Comparison of ENCODE assay signal across 17 mouse cellular contexts in the genomic region with DNA sequence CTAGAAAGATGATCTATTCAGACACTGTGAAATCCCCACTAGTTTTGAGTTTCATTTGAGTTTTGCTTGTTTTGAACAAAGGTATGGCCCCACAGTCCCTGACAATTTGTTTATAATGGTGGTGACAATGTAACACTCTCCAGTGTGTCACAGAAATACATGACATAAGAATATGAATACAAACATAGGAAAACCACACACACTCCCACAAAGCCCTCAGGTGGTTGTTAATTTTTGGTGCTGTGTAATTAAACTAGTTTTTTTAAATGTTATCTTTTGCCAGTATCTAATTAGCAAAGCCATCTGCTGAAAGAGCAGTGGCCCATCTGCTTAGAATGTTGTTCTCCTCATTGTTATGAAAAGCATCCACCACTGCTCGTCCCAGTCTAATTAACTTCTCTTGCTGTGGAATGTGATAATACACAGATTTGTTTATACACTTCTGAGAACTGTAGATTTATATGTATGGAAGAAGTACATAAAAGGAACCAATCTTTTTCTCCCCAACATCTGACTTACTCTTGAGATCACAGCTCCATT.
DNase-seq lines count a peak whose midpoint lies in the region; ATAC-seq lines count a peak whose summit lies in the region.
"Had no signal": no experiment of that assay in that cellular context is flagged by ENCODE, and none has a peak within 500 bp of the region (broad histone marks: within the 10 kb centered on the region; RNA-seq: fewer than 3 reads in every experiment).

No protein-coding gene starts in this region.

- H3K27ac ChIP-seq in hindbrain, embryonic 14.5 days: no peak overlapping the region
- no peak overlapping the region for H3K27ac ChIP-seq in hindbrain, embryonic 13.5 days
- no peak overlapping the region for H3K27ac ChIP-seq in forebrain, embryonic 16.5 days (ENCODE audit: low read length)
- H3K27ac ChIP-seq in embryonic facial prominence, embryonic 10.5 days (replicated peaks): no peak overlapping the region
- H3K27ac ChIP-seq: kidney, postnatal 0 days; liver, embryonic 13.5 days; midbrain, embryonic 12.5 days had no signal

- H3K9me3 ChIP-seq in hindbrain, embryonic 14.5 days (ENCODE audit: control insufficient read depth, low read length): no peaks in the 10 kb centered on the region
- H3K9me3 ChIP-seq in hindbrain, embryonic 13.5 days: no peaks in the 10 kb centered on the region
- H3K9me3 ChIP-seq in forebrain, embryonic 16.5 days (ENCODE audit: control insufficient read depth, low read length): no peaks in the 10 kb centered on the region
- H3K9me3 ChIP-seq in embryonic facial prominence, embryonic 10.5 days: no peaks in the 10 kb centered on the region
- H3K9me3 ChIP-seq: liver, embryonic 13.5 days; midbrain, embryonic 12.5 days had no signal

- 55% methylated on average over 1 of the region's 1 CpGs for WGBS in hindbrain, embryonic 14.5 days
- WGBS in hindbrain, embryonic 13.5 days: 28% methylated on average over 1 of the region's 1 CpGs
- 5% methylated on average over 1 of the region's 1 CpGs for WGBS in forebrain, embryonic 16.5 days
- 56% methylated on average over 1 of the region's 1 CpGs for WGBS in embryonic facial prominence, embryonic 10.5 days

- H3K4me3 ChIP-seq in hindbrain, embryonic 14.5 days (replicated peaks; ENCODE audit: low read length): no peak overlapping the region
- no peak overlapping the region for H3K4me3 ChIP-seq in hindbrain, embryonic 13.5 days
- no peak overlapping the region for H3K4me3 ChIP-seq in forebrain, embryonic 16.5 days (replicated peaks; ENCODE audit: low read length)
- H3K4me3 ChIP-seq in embryonic facial prominence, embryonic 10.5 days: no peak overlapping the region
- H3K4me3 ChIP-seq: erythroblast, embryonic 14.5 days; liver, embryonic 13.5 days; midbrain, embryonic 12.5 days had no signal

- no peak overlapping the region for H3K4me2 ChIP-seq in hindbrain, embryonic 14.5 days (replicated peaks)
- no peak overlapping the region for H3K4me2 ChIP-seq in hindbrain, embryonic 13.5 days
- no peak overlapping the region for H3K4me2 ChIP-seq in forebrain, embryonic 16.5 days (ENCODE audit: low read length)
- H3K4me2 ChIP-seq: liver, embryonic 13.5 days; midbrain, embryonic 12.5 days had no signal

- no peak for ATAC-seq in hindbrain, embryonic 14.5 days (ENCODE audit: low FRiP score)
- ATAC-seq in hindbrain, embryonic 13.5 days (ENCODE audit: low FRiP score): no peak
- ATAC-seq in forebrain, embryonic 16.5 days: peak; percentile 84
- no peak for ATAC-seq in activated CD4-positive, CD25-positive, alpha-beta regulatory T cell, adult 4 months

- no peaks in the 10 kb centered on the region for H3K36me3 ChIP-seq in hindbrain, embryonic 14.5 days (replicated peaks; ENCODE audit: control insufficient read depth, insufficient read depth)
- H3K36me3 ChIP-seq in hindbrain, embryonic 13.5 days: no peaks in the 10 kb centered on the region
- no peaks in the 10 kb centered on the region for H3K36me3 ChIP-seq in forebrain, embryonic 16.5 days (ENCODE audit: control insufficient read depth, insufficient read depth)
- H3K36me3 ChIP-seq in embryonic facial prominence, embryonic 10.5 days (replicated peaks): no peaks in the 10 kb centered on the region
- H3K36me3 ChIP-seq: liver, embryonic 13.5 days; midbrain, embryonic 12.5 days had no signal

- H3K9ac ChIP-seq in hindbrain, embryonic 14.5 days: no peak overlapping the region
- no peak overlapping the region for H3K9ac ChIP-seq in hindbrain, embryonic 13.5 days
- H3K9ac ChIP-seq in forebrain, embryonic 16.5 days (replicated peaks; ENCODE audit: low read depth, low read length): no peak overlapping the region
- H3K9ac ChIP-seq: liver, embryonic 13.5 days; midbrain, embryonic 12.5 days had no signal

- no peaks in the 10 kb centered on the region for H3K27me3 ChIP-seq in hindbrain, embryonic 14.5 days (ENCODE audit: control insufficient read depth, insufficient read depth, low read length)
- no peaks in the 10 kb centered on the region for H3K27me3 ChIP-seq in hindbrain, embryonic 13.5 days
- H3K27me3 ChIP-seq in forebrain, embryonic 16.5 days (replicated peaks; ENCODE audit: control insufficient read depth, insufficient read depth, low read length): no peaks in the 10 kb centered on the region
- no peaks in the 10 kb centered on the region for H3K27me3 ChIP-seq in embryonic facial prominence, embryonic 10.5 days (replicated peaks; ENCODE audit: low read depth, poor library complexity, severe bottlenecking)
- H3K27me3 ChIP-seq: liver, embryonic 13.5 days; midbrain, embryonic 12.5 days had no signal

- no peaks in the 10 kb centered on the region for H3K4me1 ChIP-seq in hindbrain, embryonic 14.5 days (replicated peaks; ENCODE audit: control insufficient read depth, insufficient read depth, low read length)
- H3K4me1 ChIP-seq in hindbrain, embryonic 13.5 days (replicated peaks): no peaks in the 10 kb centered on the region
- H3K4me1 ChIP-seq in forebrain, embryonic 16.5 days (replicated peaks; ENCODE audit: control insufficient read depth, insufficient read depth, low read length): peaks cover 3% of the 10 kb centered on the region
- H3K4me1 ChIP-seq in embryonic facial prominence, embryonic 10.5 days: no peaks in the 10 kb centered on the region
- H3K4me1 ChIP-seq: liver, embryonic 13.5 days; midbrain, embryonic 12.5 days had no signal

- DNase-seq in hindbrain, embryonic 14.5 days (ENCODE audit: low spot score): peak; percentile 26
- peak; percentile 48 for DNase-seq in retina, postnatal 1 day
- no peak for DNase-seq in retina, embryonic 14.5 days (ENCODE audit: low spot score)
- peak; percentile 44 for DNase-seq in telencephalon, adult 2 months (ENCODE audit: low read depth, low spot score)
- no peak for DNase-seq in embryonic facial prominence, embryonic 10.5 days (ENCODE audit: low spot score)
- DNase-seq: adrenal gland, postnatal 10 days; B cell, adult 2 months; heart, adult 11 months; liver, embryonic 13.5 days; lung, postnatal 14 days; thymus, adult 18-20 months had no signal

Comparison
In these comparisons a context has a peak if more than half of its experiments do, and no peak if none do; other contexts are left out.
1. DNase-seq: peak in hindbrain, embryonic 14.5 days (single experiment), retina, postnatal 1 day (single experiment) and telencephalon, adult 2 months (single experiment); none in retina, embryonic 14.5 days (single experiment) and embryonic facial prominence, embryonic 10.5 days (single experiment).